Mouse (Mus musculus) c-Kit-positive CD71-positive TER-119-negative erythroid progenitor cells, embryonic 14.5 days (primary cell): ENCODE results near the gene Tmem110.

Experiments
- DNase-seq: peaks from one replicate; pipeline ENCODE4 v3.0.0-alpha.2; 2013; ENCODE audit warnings: low read depth

The Tmem110 gene

DNA sequence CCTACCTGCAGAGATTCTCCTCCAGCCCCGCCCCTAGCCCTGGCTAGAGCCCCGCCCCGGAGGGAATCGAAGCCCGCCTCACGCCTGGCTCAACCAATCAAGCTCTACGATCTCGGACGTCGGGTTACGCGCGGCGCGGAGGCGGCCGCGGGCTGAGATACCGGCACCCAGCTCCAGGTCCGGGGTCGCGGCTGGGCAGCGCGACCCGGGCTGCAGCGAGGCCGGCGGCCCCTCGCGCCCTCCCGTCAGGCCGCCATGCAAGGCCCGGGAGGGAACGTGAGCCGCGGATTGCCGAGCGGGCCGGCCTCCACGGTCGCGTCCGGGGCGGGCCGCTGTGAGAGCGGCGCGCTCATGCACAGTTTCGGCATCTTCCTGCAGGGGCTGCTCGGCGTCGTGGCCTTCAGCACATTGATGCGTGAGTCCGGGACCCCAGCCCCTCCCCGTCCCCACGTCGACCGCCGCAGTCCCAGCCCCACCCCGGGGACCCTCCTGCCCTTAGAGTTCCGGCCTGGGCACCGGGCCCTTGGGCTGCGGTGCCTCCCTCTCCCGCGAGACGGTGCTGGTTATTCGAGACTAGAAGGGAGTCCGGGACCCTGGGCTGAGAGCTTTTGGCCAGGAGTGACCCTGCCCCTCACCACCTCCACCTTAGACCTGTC lies at the start of gene Tmem110:
Gene Tmem110 (plus strand): TSS at position 115 of the 656 bp plus-strand sequence.
- peak; percentile 65 for DNase-seq

- DNase-seq, result no peak
Measured at GRCm38 (mm10) chr14:30784614-30785013, 40.8 kb upstream of the Tmem110 start.

DNA sequence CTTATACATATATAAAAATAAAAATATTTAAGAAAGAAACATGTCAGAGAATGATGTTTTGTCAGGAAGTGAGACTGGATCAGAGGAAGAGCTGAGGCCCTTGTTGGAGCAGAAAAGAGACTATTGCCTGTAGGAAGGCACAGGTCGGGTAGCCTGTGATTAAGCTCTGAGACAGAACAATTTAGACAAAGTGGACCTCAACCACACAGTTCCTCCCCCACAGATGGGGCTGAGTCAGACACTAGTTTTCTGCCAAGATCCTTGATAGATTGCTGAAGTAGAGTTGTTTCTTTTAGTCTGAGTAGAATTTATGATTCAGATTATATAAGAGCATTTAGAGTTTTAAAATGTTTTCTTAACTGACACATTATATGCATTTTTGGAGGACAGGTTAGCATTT lies 35.9 kb upstream of the Tmem110 start:
- no peak for DNase-seq

DNA sequence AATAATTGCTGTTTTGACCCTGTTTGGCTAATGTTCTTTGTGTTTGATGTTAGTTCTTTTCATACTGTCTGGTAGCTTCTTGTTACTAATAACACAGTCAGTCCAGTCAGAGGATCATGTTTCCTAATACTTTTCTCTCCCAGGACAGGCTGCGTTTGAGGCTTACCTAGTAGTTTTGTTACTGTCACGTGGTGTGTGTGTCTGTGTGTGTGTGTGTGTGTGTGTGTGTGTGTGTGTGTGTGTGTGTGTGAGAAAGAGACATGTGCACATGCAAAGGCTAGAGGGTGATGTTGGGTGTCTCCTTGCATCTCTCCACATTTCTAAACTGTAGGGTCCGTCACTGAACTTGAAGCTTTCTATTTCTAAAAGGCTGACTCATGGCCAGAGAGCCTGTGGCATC lies 32.5 kb upstream of the Tmem110 start:
- DNase-seq, result no peak

DNA sequence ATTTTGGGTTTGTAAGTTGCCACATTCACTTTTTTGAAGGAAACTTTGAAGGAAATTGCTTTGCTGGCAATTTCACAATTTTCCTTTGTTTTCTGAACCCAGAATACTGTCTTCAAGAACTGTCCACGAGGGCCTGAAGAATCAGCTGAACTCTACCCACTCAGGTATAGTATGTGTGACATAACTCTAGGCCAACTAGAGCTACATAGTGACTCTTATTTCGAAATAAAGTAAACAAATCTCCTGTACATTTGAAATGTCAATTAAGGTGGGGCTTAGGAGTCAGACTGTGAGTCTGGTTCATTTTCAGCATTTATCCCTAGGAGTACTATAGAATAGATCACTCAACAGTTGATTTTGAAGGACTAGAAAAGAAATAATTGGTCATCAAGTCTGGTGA lies 23.6 kb upstream of the Tmem110 start:
- DNase-seq, result no peak

GRCm38 (mm10) chr14:30821136-30821535 lies 4.3 kb upstream of the Tmem110 start:
- no peak for DNase-seq

DNA sequence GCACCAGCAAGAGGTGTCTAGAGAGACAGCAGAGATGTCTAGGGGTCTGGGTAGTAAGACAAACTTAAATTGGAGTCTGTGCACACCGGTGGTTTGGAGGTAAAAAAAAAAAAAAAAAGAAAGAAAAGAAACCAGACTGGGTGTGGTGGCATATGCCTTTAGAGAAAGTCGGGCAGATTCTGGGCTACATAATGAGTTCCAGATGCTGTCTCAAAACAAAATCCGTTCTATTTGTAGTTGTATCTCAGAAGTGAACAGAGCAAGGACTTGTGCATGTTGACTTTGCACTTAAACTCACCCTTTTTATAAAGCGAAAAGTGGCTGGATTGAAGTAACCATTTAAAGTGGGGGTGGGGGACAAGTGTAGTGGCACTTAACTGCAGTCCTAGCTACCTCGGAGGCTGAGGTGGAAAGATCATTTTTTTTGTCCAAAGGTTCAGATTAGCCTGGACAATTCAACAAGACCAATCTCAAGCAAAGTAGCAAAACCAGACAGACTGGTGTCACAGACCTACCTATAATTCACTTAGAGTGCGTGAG lies 864 bp upstream of the Tmem110 start:
- DNase-seq, result no peak

DNA sequence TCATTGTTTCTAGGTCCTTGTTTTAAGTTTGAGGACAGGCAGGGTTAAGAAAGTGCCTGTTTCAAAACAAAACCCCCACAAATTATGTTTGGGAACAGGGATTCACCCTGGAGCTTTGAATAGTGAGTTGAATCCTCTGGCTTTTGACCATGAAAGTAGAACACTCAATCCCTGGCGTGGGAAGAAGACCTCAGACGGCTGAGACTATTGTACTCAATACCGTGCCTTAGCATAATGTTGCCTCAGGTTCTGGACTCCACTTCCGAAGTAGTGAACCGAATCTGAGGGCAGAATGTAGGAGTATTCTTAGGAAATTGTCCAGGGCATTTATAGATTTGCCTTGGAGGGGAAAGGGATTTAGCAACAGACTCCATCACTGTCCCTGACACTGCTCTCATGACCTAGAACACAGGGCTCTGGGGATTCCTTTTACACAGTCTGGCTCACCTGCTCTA lies 342 bp upstream of the Tmem110 start:
- DNase-seq, result no peak

- DNase-seq, result no peak
Measured at GRCm38 (mm10) chr14:30826174-30827140, 1.1 kb downstream of the Tmem110 start.

- no peak for DNase-seq
Measured at GRCm38 (mm10) chr14:30827480-30827879, 2.1 kb downstream of the Tmem110 start.

DNA sequence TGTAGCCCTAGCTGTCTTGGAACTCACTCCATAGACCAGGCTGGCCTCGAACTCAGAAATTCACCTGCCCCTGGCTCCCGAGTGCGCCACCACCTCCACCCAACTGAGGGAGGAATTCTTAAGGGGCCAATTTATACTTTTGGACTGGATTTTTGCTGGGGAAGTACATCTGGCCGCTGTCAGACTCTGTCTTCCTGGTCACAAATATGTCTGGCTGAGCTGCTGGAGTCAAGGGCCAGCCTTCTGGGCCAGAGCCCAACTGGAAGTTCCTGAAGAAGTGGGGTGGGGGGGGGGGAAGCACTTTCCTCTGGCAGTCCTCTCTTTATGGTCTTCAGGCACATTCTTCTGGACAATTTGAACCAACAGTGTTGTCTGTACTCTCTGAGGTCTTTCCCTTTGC lies 2.7 kb downstream of the Tmem110 start:
- DNase-seq, result no peak

GRCm38 (mm10) chr14:30828635-30829460 lies 3.5 kb downstream of the Tmem110 start:
- peak; percentile 65 for DNase-seq

- no peak for DNase-seq
Measured at GRCm38 (mm10) chr14:30837416-30837996, 12.1 kb downstream of the Tmem110 start.

DNA sequence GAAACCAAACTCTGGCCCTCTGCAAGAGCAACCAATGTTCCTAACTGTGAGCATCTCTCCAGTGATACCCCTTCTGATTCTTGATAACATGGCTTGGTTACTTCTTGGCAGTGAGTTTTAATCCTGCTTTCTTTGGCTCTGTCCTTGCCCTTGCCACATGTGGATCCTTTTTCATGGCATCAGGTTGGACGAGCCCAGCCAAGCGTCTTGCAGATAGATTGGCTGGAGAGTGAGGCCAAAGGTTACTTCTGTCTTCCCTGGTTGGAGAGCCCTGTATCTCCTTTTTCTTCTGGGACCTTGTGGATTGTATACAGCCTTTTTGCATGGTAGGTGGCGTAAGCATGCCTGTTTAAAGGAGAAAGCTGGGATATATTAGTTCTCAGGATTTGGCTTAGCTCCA lies 18.3 kb downstream of the Tmem110 start:
- no peak for DNase-seq

DNA sequence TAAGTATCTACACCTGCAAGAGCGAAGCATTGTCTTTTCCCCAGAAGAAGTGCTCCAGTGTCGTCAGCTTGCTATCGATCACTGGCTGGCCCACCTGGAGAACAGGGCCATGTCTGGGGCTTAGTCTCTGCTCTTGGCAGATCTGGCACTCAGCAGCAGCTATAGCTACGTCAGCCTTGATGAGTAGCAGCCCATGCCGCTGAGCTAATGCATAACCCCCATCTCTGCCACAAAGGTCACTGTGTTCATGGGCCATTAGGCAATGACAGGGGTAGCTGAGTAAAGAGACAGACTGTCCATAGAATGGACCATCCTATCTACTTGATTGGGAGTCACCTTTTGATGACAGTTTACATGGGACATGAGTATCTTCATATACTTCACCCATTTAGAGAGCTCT lies 25.1 kb downstream of the Tmem110 start:
- DNase-seq, result no peak

DNA sequence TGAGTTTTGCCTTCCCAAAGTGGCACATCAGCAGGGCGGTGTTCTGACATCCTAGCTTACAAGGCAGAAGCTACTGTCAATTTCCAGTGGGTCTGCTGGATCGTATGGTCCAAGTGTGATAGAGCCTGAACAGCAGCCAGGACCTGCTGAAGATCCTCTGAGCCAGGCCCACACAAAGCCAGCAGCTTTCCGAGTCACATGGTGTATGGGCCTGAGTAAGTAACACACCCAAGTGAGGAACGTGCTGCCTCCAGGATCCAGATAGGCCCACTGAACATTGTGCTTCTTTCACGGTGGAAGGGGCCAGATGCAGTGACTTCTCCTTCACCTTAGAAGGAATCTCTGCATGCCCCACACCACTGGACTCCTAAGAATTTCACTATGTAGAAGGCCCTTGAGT lies 26.9 kb downstream of the Tmem110 start:
- no peak for DNase-seq

DNA sequence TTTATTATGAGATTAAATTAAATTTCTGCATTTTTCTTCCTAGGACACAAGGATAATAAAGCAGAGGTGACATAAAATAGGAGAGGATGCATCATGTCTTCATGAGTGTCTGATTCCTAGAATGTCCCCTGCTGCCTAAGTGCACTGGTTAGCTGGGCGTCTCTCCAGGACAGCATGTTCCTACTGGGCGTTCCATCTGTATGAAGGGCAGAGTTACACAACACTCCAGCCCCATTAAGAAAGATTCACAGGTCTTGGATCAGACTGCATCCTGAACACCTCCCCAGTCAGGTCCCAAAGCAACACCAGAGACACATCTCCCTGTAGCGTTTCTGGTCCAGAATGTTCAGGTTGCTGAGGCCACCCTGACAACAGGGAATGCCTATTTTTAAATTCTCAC lies 29.9 kb downstream of the Tmem110 start:
- no peak for DNase-seq

GRCm38 (mm10) chr14:30856885-30857507 lies 31.6 kb downstream of the Tmem110 start:
- DNase-seq, result no peak

DNA sequence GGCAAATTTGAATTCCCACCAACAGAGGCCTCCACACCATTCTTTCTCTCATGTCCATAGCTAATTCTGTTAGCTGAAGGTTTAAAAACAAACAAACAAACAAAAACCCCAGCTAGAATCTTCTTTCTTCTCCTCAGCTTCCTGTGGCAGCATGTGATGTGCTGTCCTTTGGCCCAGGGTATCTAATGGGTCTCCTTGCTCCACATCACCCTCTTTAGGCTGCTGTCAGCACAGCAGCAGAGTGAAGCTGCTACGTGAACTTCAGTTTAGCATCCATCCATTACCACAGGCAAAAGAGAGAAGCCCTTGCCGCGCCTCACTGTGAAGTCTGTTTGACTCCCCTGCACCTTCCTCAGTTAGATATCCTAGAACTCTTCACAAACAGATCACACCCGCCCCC lies 32.6 kb downstream of the Tmem110 start:
- DNase-seq, result no peak

GRCm38 (mm10) chr14:30861421-30862125 lies 36.2 kb downstream of the Tmem110 start:
- DNase-seq, result no peak

- no peak for DNase-seq
Measured at GRCm38 (mm10) chr14:30862368-30862767, 37.0 kb downstream of the Tmem110 start.
